Mouse (Mus musculus): ENCODE data around the gene Srrd.

DNA sequence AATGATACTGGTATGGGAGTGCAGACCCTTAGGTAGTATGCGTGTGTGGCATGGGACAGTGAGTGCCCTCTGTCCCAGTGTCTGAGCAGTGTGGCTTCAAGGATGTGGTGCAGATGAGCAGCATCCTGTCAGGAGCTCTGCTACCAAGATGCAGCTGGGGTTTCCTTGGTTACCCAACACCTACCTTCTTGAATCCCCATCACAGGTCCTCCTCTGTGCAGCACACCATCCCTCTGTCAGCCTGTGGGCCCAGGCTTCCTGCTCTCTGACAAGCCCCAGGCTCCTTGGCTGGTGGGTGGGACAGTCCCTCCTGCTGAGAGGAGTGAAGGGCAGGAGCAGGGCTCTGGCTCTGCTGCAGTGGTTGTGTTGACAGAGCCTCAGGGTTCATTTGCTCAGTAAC is 34.5 kb upstream of the Srrd start:
- TF ChIP-seq CTCF (IDR thresholded peaks at IDR 0.05 in 2 of 3, conservative IDR thresholded peaks at IDR 0.05 in 1 of 3; ENCODE audit: control insufficient read depth in 1 of 3, insufficient read depth in 1 of 3, low read depth in 2 of 3, low read length in 3 of 3, poor library complexity in 1 of 3, severe bottlenecking in 1 of 3) (no peak), MEF2A (IDR thresholded peaks at IDR 0.05; ENCODE audit: extremely low read depth, insufficient replicate concordance, low read depth, low read length, poor library complexity, severe bottlenecking) (no peak), EP300 (IDR thresholded peaks at IDR 0.05; ENCODE audit: low read depth in 1 of 2, low read length in 2 of 2) (no peak), RCOR1 (IDR thresholded peaks at IDR 0.05; ENCODE audit: low read depth, low read length) (no peak), CHD2 (IDR thresholded peaks at IDR 0.05; ENCODE audit: low read length) (no peak), MXI1 (IDR thresholded peaks at IDR 0.05; ENCODE audit: low read depth, low read length) (no peak), HCFC1 (IDR thresholded peaks at IDR 0.05; ENCODE audit: low read depth, low read length) (no peak), POLR2A (IDR thresholded peaks at IDR 0.05; ENCODE audit: control insufficient read depth in 1 of 2, insufficient read depth in 1 of 2, low read depth in 1 of 2, low read length in 2 of 2, poor library complexity in 1 of 2) (no peak), USF1 (IDR thresholded peaks at IDR 0.05; ENCODE audit: low read depth, low read length) (no peak), RAD21 (IDR thresholded peaks at IDR 0.05; ENCODE audit: low read depth, low read length) (no peak), E2F4 (IDR thresholded peaks at IDR 0.05; ENCODE audit: borderline replicate concordance, low read depth, low read length) (no peak), POLR2AphosphoS2 (IDR thresholded peaks at IDR 0.05; ENCODE audit: low read length) (no peak), KAT2A (conservative IDR thresholded peaks at IDR 0.05; ENCODE audit: low read depth, low read length) (no peak), MAFK (IDR thresholded peaks at IDR 0.05; ENCODE audit: borderline replicate concordance, low read depth, low read length) (no peak)

All from MEL (cell line).